Mouse (Mus musculus) megakaryocyte-erythroid progenitor cell, adult 5-6 weeks (primary cell): ENCODE results near the gene Macrod2. TPM values are rescaled to one million over a fixed set of nuclear protein-coding genes. Genes with fewer than 3 reads are reported as not detected.

Experiments
- ATAC-seq: replicated peaks from 2 replicates; pipeline ENCODE4 v1.8.0; 2016; ENCODE audit warnings: mild to moderate bottlenecking, inconsistent platforms; ENCODE audit not compliant: severe bottlenecking, poor library complexity, low FRiP score, low TSS enrichment
- total RNA-seq, 2 experiments: library from RNA; stranded (forward) in 1 of 2; stranded (reverse) in 1 of 2; fragments of 200-1000, 215-1000 nt in 1 of 2; fragments of >200 nt in 1 of 2; fragmentation: Nextera tagmentation in 1 of 2; gene quantifications; 2 replicates each; pipeline ENCODE4 v1.2.3; 2014 to 2017

The Macrod2 gene
- total RNA-seq, 2 experiments from 2014 or later, result 7.4 to 10.8 TPM

DNA sequence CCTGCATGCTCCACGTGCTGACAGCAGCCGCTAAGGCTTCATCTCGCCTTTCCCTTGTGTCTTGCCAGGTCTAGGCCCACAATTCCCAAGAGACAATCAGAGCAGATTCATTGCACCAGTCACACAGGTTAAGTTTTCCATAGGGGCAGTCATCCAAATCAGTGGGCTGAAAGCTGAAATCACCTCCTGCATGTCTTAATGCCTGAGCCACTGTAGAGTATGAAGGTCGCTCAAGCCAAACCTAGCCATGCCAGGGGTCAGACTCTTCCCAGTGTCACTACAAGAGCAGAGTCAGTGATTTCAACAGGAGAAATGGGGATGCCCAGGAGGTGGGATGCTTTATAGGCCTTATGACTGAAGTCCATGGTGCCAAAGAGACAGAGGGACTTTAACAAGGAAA lies 2039.6 kb downstream of the Macrod2 start:
- no peak for ATAC-seq

- ATAC-seq, result no peak
Observed at GRCm38 (mm10) chr2:142437606-142438461, 2042.7 kb downstream of the Macrod2 start.

Other genes starting within 250 kb of the Macrod2 start
- not detected in 2 replicates for gene Gm17374, start 243.3 kb upstream of the Macrod2 start, total RNA-seq (2014; fragmentation: Nextera tagmentation)
- not detected in 2 replicates for gene Gm17374, start 243.3 kb upstream of the Macrod2 start, total RNA-seq (2017)
- 47.0 and 53.4 TPM in 2 replicates for gene Esf1, start 224.7 kb upstream of the Macrod2 start, total RNA-seq (2014; fragmentation: Nextera tagmentation)
- gene Esf1, start 224.7 kb upstream of the Macrod2 start, total RNA-seq (2017), result 103 and 156 TPM in 2 replicates
- 9.7 and 23.7 TPM in 2 replicates for gene Ndufaf5, start 224.7 kb upstream of the Macrod2 start, total RNA-seq (2014; fragmentation: Nextera tagmentation)
- gene Ndufaf5, start 224.7 kb upstream of the Macrod2 start, total RNA-seq (2017), result 22.4 and 30.5 TPM in 2 replicates
- not detected in 2 replicates for gene Sel1l2, start 5.6 kb upstream of the Macrod2 start, total RNA-seq (2014; fragmentation: Nextera tagmentation)
- gene Sel1l2, start 5.6 kb upstream of the Macrod2 start, total RNA-seq (2017), result not detected in 2 replicates